Comparison of ENCODE assay signal across 9 mouse cellular contexts in genomic region chr2:151037876-151038552, GRCm38 (mm10). TPM values are rescaled to one million over a fixed set of nuclear protein-coding genes. Genes with fewer than 3 reads are reported as not detected.
DNase-seq lines count a peak whose midpoint lies in the region; ATAC-seq and TF ChIP-seq lines count a peak whose summit lies in the region.
"Had no signal": no experiment of that assay in that cellular context is flagged by ENCODE, and none has a peak within 500 bp of the region (broad histone marks: within the 10 kb centered on the region; RNA-seq: fewer than 3 reads in every experiment).

No protein-coding gene starts in this region.

- H3K4me2 ChIP-seq in limb, embryonic 13.5 days (replicated peaks) = peak overlapping the region; percentile 76

- no peaks in the 10 kb centered on the region for H3K9me3 ChIP-seq in erythroblast, embryonic 14.5 days (ENCODE audit: control insufficient read depth, low read length)
- H3K9me3 ChIP-seq in limb, embryonic 13.5 days = no peaks in the 10 kb centered on the region

- H3K27me3 ChIP-seq in erythroblast, embryonic 14.5 days (ENCODE audit: control insufficient read depth) = no peaks in the 10 kb centered on the region
- H3K27me3 ChIP-seq in limb, embryonic 13.5 days = no peaks in the 10 kb centered on the region

- peak overlapping the region; percentile 75 for H3K4me3 ChIP-seq in left cerebral cortex, adult 2 months
- H3K4me3 ChIP-seq in erythroblast, embryonic 14.5 days (replicated peaks) = peak overlapping the region; percentile 92
- H3K4me3 ChIP-seq in limb, embryonic 13.5 days = peak overlapping the region; percentile 93

- no peak for TF ChIP-seq CTCF in left cerebral cortex, adult 2 months (IDR thresholded peaks at IDR 0.05)

- peaks cover 62% of the 10 kb centered on the region for H3K4me1 ChIP-seq in erythroblast, embryonic 14.5 days (ENCODE audit: control insufficient read depth)
- H3K4me1 ChIP-seq in limb, embryonic 13.5 days = peaks cover 13% of the 10 kb centered on the region

- H3K36me3 ChIP-seq in erythroblast, embryonic 14.5 days (ENCODE audit: control insufficient read depth) = peaks cover 38% of the 10 kb centered on the region
- H3K36me3 ChIP-seq in limb, embryonic 13.5 days = peaks cover 9% of the 10 kb centered on the region; the same call in 1 of the 2 replicates

- no peak for ATAC-seq in limb, embryonic 13.5 days (ENCODE audit: low FRiP score, low read depth)

- H3K27ac ChIP-seq in left cerebral cortex, adult 2 months = peak overlapping the region; percentile 99
- H3K27ac ChIP-seq in limb, embryonic 13.5 days = no peak overlapping the region

- H3K9ac ChIP-seq in limb, embryonic 13.5 days = peak overlapping the region; percentile 99

- no peak for DNase-seq in left cerebral cortex, adult 2 months (ENCODE audit: extremely low spot score in 1 of 2, low spot score in 2 of 2)
- DNase-seq in left cerebral cortex, adult 8-10 months (ENCODE audit: low spot score in 2 of 2) = no peak
- peak; percentile 78 for DNase-seq in ZHBTc4 (ENCODE audit: low read depth, low spot score)
- peak; percentile 41 for DNase-seq in naive thymus-derived CD4-positive, alpha-beta T cell, adult 2 months (ENCODE audit: low read depth)
- DNase-seq in ovary, adult 18-20 months (ENCODE audit: low spot score) = no peak
- DNase-seq in urinary bladder, postnatal 36 days (ENCODE audit: low spot score in 2 of 2) = no peak

- WGBS in limb, embryonic 13.5 days = 60% methylated on average over 18 of the region's 18 CpGs

- intact Hi-C loops in left cerebral cortex, adult 2 months (cut with DNase I) = no loop called here

RNA-seq across cellular contexts. Expression of gene Ninl, which starts 1.2 kb away (rescaled TPM):
- total RNA-seq in left cerebral cortex, adult 2 months (2021) = 1 to 10 TPM; 6.4 to 6.5 TPM
- 10 to 100 TPM in 1 of 4 experiments, 1 to 10 TPM in 3; 5.8 to 10.5 (median 7.6) TPM for total RNA-seq in left cerebral cortex, adult 8-10 months (2022)
- 2.4 and 3.2 TPM in 2 replicates for polyA plus RNA-seq in erythroblast, embryonic 14.5 days (2012)
- 8.6 and 9.8 TPM in 2 replicates for polyA plus RNA-seq in limb, embryonic 13.5 days (2015; fragmentation: Nextera tagmentation; extraction: Ambion mirVana)

RNA-seq across cellular contexts. Expression of gene Nanp, which starts 1.2 kb away (rescaled TPM):
- 10 to 100 TPM; 18.6 to 27.6 TPM for total RNA-seq in left cerebral cortex, adult 2 months (2021)
- total RNA-seq in left cerebral cortex, adult 8-10 months (2022) = 10 to 100 TPM; 23.4 to 27.2 (median 26.3) TPM
- 2.4 and 4.6 TPM in 2 replicates for polyA plus RNA-seq in erythroblast, embryonic 14.5 days (2012)
- 49.4 and 51.4 TPM in 2 replicates for polyA plus RNA-seq in limb, embryonic 13.5 days (2015; fragmentation: Nextera tagmentation; extraction: Ambion mirVana)

RNA-seq across cellular contexts. Expression of gene Gm14151, which starts 54.1 kb away (rescaled TPM):
- total RNA-seq in left cerebral cortex, adult 2 months (2021) = not detected
- total RNA-seq in left cerebral cortex, adult 8-10 months (2022) = not detected
- 0.02 TPM in 1 of 2 replicates, not detected in the other for polyA plus RNA-seq in erythroblast, embryonic 14.5 days (2012)
- polyA plus RNA-seq in limb, embryonic 13.5 days (2015; fragmentation: Nextera tagmentation; extraction: Ambion mirVana) = not detected in 2 replicates
- total RNA-seq: hematopoietic stem cell, adult 5-6 weeks had no signal

Comparison
In these comparisons a context has a peak if more than half of its experiments do, and no peak if none do; other contexts are left out.
1. DNase-seq: peak in ZHBTc4 (single experiment) and naive thymus-derived CD4-positive, alpha-beta T cell, adult 2 months (single experiment); none in left cerebral cortex, adult 2 months (0 of 2), left cerebral cortex, adult 8-10 months (0 of 2), ovary, adult 18-20 months (single experiment) and urinary bladder, postnatal 36 days (0 of 2).
2. Peak in every context shown above with its lines, with median percentiles within 50 percentile points of each other: H3K4me3 ChIP-seq.